Mouse (Mus musculus): ENCODE measurements around the gene Tmbim1. TPM values are rescaled to one million over a fixed set of nuclear protein-coding genes. Genes with fewer than 3 reads are reported as not detected.
A peak's percentile ranks its signal among the peaks of the same experiment; 100 is the strongest.

Tmbim1 gene
- polyA plus RNA-seq, 1 experiment from 2014 or later: 10.7 TPM

DNA sequence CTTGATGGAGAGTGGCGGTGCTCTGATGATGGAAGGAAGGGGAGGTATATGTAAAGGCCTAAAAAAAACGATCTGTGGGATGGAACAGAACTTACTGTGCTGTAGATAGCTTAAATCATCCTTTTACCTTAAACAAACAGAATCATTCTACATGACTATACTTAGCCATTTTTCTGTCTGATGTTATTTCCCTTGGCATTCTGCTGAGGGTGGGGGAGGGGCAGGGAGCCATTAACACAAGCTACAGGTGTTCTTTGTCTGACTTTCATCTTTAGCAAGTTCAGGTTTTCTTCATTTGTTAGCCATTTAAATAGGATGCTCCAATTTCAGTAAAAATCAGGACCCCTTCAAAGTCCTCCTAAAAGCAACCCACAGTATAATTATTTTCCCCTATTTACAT, 59.9 kb downstream of the Tmbim1 start:
- 79% methylated on average over 2 of the region's 2 CpGs for WGBS
- H3K36me3 ChIP-seq: peaks cover 65% of the 10 kb centered on the region
- peaks cover 13% of the 10 kb centered on the region for H3K4me1 ChIP-seq
- no peak overlapping the region for H3K4me3 ChIP-seq
- no peak overlapping the region for H3K27ac ChIP-seq
- H3K27me3 ChIP-seq (ENCODE audit: low read depth, poor library complexity, severe bottlenecking): no peaks in the 10 kb centered on the region
- H3K9me3 ChIP-seq (replicated peaks): no peaks in the 10 kb centered on the region
- DNase-seq (ENCODE audit: low spot score): no peak

DNA sequence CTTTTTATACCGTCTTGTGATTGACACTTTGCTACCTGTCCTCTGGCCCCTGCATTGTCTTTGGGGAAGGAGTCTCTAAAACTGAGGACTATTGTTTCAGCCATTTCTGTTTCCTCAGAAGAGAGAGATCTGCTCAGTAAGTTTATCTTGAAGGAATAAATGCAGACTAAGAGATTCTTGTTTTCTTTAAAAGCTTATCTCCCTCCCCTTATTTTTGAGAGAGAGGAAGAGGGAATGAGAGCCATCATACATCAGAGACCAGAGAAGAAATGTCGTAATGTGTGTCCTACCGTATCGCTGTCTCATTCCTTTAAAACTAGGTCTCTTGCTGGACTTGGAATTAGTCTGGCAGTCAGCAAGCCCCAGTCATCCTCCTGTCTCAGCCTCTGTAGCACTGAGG, 64.6 kb downstream of the Tmbim1 start:
- WGBS: 91% methylated on average over 4 of the region's 4 CpGs

DNA sequence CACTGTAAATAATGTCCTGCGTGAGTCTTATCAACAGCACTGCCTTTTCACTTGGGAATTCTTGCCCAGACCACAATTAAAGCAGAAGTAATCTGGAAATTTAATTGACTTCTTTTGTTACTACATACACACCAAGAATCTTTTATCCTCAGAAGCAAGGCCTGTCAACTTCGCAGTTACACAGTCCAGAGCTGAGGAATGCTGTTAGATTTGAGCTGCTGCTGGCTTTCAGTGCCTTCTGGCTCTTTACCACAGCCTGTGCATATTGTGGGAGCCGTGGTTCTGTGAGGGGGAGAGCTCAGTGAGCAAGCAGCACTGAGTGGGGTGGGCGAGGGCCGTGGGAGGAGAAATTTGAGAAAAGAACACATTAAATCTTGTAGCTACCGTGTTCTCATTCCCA, 65.1 kb downstream of the Tmbim1 start:
- Histone ChIP-seq H3K36me3 (peaks cover 20% of the 10 kb centered on the region), H3K9me3 (replicated peaks) (no peaks in the 10 kb centered on the region), H3K27me3 (ENCODE audit: low read depth, poor library complexity, severe bottlenecking) (no peaks in the 10 kb centered on the region), H3K4me3 (no peak overlapping the region), H3K4me1 (peaks cover 32% of the 10 kb centered on the region), H3K27ac (no peak overlapping the region)
- WGBS: 85% methylated on average over 6 of the region's 6 CpGs
- DNase-seq (ENCODE audit: low spot score): no peak

More for the DNA sequence above, 64.6 kb downstream of the Tmbim1 start:
- Histone ChIP-seq H3K27ac (no peak overlapping the region), H3K9me3 (replicated peaks) (no peaks in the 10 kb centered on the region), H3K4me1 (peaks cover 34% of the 10 kb centered on the region), H3K4me3 (no peak overlapping the region), H3K36me3 (peaks cover 23% of the 10 kb centered on the region), H3K27me3 (ENCODE audit: low read depth, poor library complexity, severe bottlenecking) (no peaks in the 10 kb centered on the region)
- no peak for DNase-seq (ENCODE audit: low spot score)

DNA sequence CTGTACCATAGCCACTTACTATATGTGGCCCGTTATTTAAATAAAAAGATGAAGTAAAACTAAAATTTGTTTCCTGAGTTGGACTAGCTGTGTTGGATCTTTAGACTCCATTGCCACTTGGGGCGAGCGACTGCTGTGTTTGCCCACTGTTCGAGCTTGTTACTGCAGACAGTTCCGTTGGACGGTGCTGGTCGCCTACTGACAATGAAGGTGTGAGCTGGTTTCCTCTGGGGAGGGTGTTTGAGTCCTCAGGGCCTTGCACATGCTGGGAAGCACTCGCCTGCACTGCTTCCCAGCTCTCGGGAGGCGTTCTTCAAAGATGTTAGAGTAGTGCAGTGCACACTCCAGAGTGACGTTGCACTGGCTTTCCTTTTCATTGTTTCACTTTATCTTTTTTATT, 65.8 kb downstream of the Tmbim1 start:
- 74% methylated on average over 11 of the region's 11 CpGs for WGBS
- DNase-seq (ENCODE audit: low spot score): no peak
- Histone ChIP-seq H3K4me3 (no peak overlapping the region; the same call in 1 of the 2 replicates), H3K27me3 (ENCODE audit: low read depth, poor library complexity, severe bottlenecking) (no peaks in the 10 kb centered on the region), H3K4me1 (peaks cover 29% of the 10 kb centered on the region), H3K27ac (no peak overlapping the region), H3K9me3 (replicated peaks) (no peaks in the 10 kb centered on the region), H3K36me3 (peaks cover 20% of the 10 kb centered on the region)

DNA sequence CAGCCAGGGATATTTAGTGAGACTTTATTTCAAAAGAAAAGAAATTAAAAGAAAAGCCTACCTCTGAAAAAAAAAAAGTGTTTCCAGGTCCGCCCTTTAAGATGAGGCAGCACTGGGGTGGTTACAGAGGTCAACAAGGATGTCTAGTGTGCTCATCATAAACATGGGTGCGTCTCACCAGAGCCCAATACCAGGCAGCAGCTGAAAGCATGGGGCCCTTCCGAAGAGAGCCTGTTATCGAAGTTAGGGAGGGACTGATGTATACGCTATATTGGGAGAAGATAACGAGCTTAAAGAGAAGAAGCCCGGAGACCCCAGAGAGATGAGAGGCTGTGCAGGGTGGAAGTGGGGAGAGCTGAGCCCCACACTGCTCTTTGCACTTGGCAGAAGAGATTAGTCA, 66.3 kb downstream of the Tmbim1 start:
- no peak for DNase-seq (ENCODE audit: low spot score)
- peaks cover 20% of the 10 kb centered on the region for H3K36me3 ChIP-seq
- WGBS: 75% methylated on average over 7 of the region's 7 CpGs
- H3K27me3 ChIP-seq (ENCODE audit: low read depth, poor library complexity, severe bottlenecking): no peaks in the 10 kb centered on the region
- H3K9me3 ChIP-seq (replicated peaks): no peaks in the 10 kb centered on the region
- H3K4me3 ChIP-seq: peak overlapping the region; percentile 26; the same call in 1 of the 2 replicates
- H3K27ac ChIP-seq: no peak overlapping the region
- peaks cover 26% of the 10 kb centered on the region for H3K4me1 ChIP-seq

Other genes with a start within 250 kb of the Tmbim1 start
- 38.6 and 46.7 TPM in 2 replicates for gene Tns1, start 181.2 kb downstream of the Tmbim1 start, polyA plus RNA-seq (2016; fragmentation: Nextera tagmentation; extraction: Ambion mirVana)
- 0.08 and 0.13 TPM in 2 replicates for gene Rufy4, start 180.1 kb downstream of the Tmbim1 start, polyA plus RNA-seq (2016; fragmentation: Nextera tagmentation; extraction: Ambion mirVana)
- 0.06 and 0.19 TPM in 2 replicates for gene Cxcr2, start 151.6 kb downstream of the Tmbim1 start, polyA plus RNA-seq (2016; fragmentation: Nextera tagmentation; extraction: Ambion mirVana)
- 0.10 TPM in 1 of 2 replicates, not detected in the other for gene Cxcr1, start 111.0 kb downstream of the Tmbim1 start, polyA plus RNA-seq (2016; fragmentation: Nextera tagmentation; extraction: Ambion mirVana)
- 355 and 369 TPM in 2 replicates for gene Arpc2, start 69.5 kb downstream of the Tmbim1 start, polyA plus RNA-seq (2016; fragmentation: Nextera tagmentation; extraction: Ambion mirVana)
- 0.26 TPM in 1 of 2 replicates, not detected in the other for gene Gpbar1, start 27.1 kb downstream of the Tmbim1 start, polyA plus RNA-seq (2016; fragmentation: Nextera tagmentation; extraction: Ambion mirVana)
- 263 and 272 TPM in 2 replicates for gene Aamp, start 20.9 kb downstream of the Tmbim1 start, polyA plus RNA-seq (2016; fragmentation: Nextera tagmentation; extraction: Ambion mirVana)
- 113 and 121 TPM in 2 replicates for gene Pnkd, start 20.7 kb downstream of the Tmbim1 start, polyA plus RNA-seq (2016; fragmentation: Nextera tagmentation; extraction: Ambion mirVana)
- gene Catip, start 56.5 kb upstream of the Tmbim1 start, polyA plus RNA-seq (2016; fragmentation: Nextera tagmentation; extraction: Ambion mirVana): 0.29 and 0.38 TPM in 2 replicates
- 0.69 and 1.2 TPM in 2 replicates for gene Slc11a1, start 69.6 kb upstream of the Tmbim1 start, polyA plus RNA-seq (2016; fragmentation: Nextera tagmentation; extraction: Ambion mirVana)
- gene Ctdsp1, start 85.9 kb upstream of the Tmbim1 start, polyA plus RNA-seq (2016; fragmentation: Nextera tagmentation; extraction: Ambion mirVana): 50.5 and 61.4 TPM in 2 replicates
- 0.23 and 0.31 TPM in 2 replicates for gene Vil1, start 103.8 kb upstream of the Tmbim1 start, polyA plus RNA-seq (2016; fragmentation: Nextera tagmentation; extraction: Ambion mirVana)
- 116 and 121 TPM in 2 replicates for gene Cnot9, start 200.4 kb upstream of the Tmbim1 start, polyA plus RNA-seq (2016; fragmentation: Nextera tagmentation; extraction: Ambion mirVana)
- gene Plcd4, start 237.3 kb upstream of the Tmbim1 start, polyA plus RNA-seq (2016; fragmentation: Nextera tagmentation; extraction: Ambion mirVana): 0.08 and 0.95 TPM in 2 replicates
- 45.5 and 50.3 TPM in 2 replicates for gene Usp37, start 238.7 kb upstream of the Tmbim1 start, polyA plus RNA-seq (2016; fragmentation: Nextera tagmentation; extraction: Ambion mirVana)